Mouse (Mus musculus) forebrain, embryonic 15.5 days (tissue): ENCODE measurements around the gene Ttc30b. TPM values are rescaled to one million over a fixed set of nuclear protein-coding genes. Genes with fewer than 3 reads are reported as not detected.
A peak's percentile ranks its signal among the peaks of the same experiment; 100 is the strongest.
"Not testable (repeated sequence)": the region's sequence is repeated elsewhere in the genome, so short reads cannot be mapped to it uniquely, and the experiment has no call there.

ENCODE experiments used
- ATAC-seq: fragments of 200-750 bp; cut with Nextera tagmentation; replicated peaks from 2 replicates; pipeline ENCODE4 v1.8.0; 2017; ENCODE audit warnings: mild to moderate bottlenecking, moderate TSS enrichment, moderate library complexity
- H3K27ac ChIP-seq: fragments of 300-500 bp; sonication (generic); replicated peaks from 2 replicates; pipeline ENCODE4 v1.5.1; 2015; ENCODE audit warnings: mild to moderate bottlenecking, inconsistent platforms
- H3K27me3 ChIP-seq: fragments of 300-500 bp; sonication (generic); 2 replicates; pipeline ENCODE4 v1.6.1; 2015; ENCODE audit warnings: inconsistent platforms
- H3K36me3 ChIP-seq: fragments of 300-500 bp; sonication (generic); 2 replicates; pipeline ENCODE4 v1.6.1; 2015; ENCODE audit warnings: mild to moderate bottlenecking, inconsistent platforms
- H3K4me1 ChIP-seq: fragments of 300-500 bp; sonication (generic); 2 replicates; pipeline ENCODE4 v1.6.1; 2015; ENCODE audit warnings: inconsistent platforms
- H3K4me2 ChIP-seq: fragments of 300-500 bp; sonication (generic); replicated peaks from 2 replicates; pipeline ENCODE4 v1.6.1; 2015; ENCODE audit warnings: mild to moderate bottlenecking, inconsistent platforms
- H3K4me3 ChIP-seq: fragments of 300-500 bp; sonication (generic); 2 replicates; pipeline ENCODE4 v1.5.1; 2015; ENCODE audit warnings: mild to moderate bottlenecking, inconsistent platforms
- H3K9ac ChIP-seq: fragments of 300-500 bp; sonication (generic); replicated peaks from 2 replicates; pipeline ENCODE4 v1.6.1; 2015; ENCODE audit warnings: mild to moderate bottlenecking, inconsistent platforms
- H3K9me3 ChIP-seq: fragments of 300-500 bp; sonication (generic); 2 replicates; pipeline ENCODE4 v1.6.1; 2016; ENCODE audit warnings: inconsistent platforms
- WGBS: fragments of 180-500 bp; shearing (Covaris S2); methylation state at CpG from one replicate; pipeline ENCODE4 v1.1.7; 2015; ENCODE audit warnings: mixed read lengths; 5-methylcytosine and 5-hydroxymethylcytosine counted together
- polyA plus RNA-seq: library from polyadenylated mRNA; unstranded; fragments of >200 nt; fragmentation: Nextera tagmentation; extraction: Ambion mirVana; gene quantifications from 2 replicates; pipeline ENCODE4 v1.2.1, GENCODE M21; 2015

Gene Ttc30b
- polyA plus RNA-seq, 1 experiment from 2014 or later, result 19.3 TPM

DNA sequence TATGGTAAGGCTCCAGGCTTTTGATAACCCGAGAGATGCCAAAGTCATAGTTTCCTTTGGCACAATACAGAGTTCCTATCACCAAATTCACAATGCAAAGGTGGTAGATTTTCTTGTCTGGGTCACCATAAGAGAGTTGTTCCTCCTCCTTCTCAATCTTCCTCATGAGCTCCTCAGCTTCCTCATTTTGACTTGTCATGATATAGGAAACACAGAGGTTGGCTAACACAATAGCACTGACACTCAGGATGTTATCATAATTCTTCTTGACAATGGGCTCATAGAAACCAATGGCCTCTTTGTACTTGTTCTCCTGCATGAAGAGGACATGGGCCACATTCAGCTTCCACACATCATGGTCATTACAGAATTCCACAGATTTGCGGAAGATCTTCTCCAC is 1.7 kb downstream of the Ttc30b start:
- H3K9ac ChIP-seq, ATAC-seq, H3K4me2 ChIP-seq, H3K27ac ChIP-seq, H3K4me3 ChIP-seq, H3K9me3 ChIP-seq, H3K4me1 ChIP-seq, H3K27me3 ChIP-seq, H3K36me3 ChIP-seq: not testable (repeated sequence)
- 93% methylated on average over 2 of the region's 2 CpGs for WGBS

DNA sequence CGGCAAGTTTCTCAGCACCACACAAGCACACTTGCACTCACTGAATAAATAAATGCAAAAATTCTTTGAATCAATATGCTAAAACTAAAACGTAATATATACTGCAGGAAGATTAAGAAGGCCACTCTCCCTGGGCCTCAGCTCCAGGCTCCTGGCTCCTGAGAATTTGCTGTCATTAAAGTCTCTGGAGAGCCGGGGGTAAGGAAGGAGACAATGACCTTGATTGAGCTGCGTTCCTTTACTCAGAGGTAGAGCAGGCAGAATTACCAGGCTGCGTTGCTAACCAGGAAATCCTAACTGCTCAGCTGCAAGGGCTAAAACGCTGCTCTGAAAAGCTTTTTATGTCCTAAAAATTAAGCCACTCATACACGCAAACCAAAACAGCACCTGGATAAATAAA is 4.8 kb downstream of the Ttc30b start:
- no peak overlapping the region for H3K9ac ChIP-seq
- no peak for ATAC-seq
- no peak overlapping the region for H3K4me3 ChIP-seq
- no peaks in the 10 kb centered on the region for H3K27me3 ChIP-seq
- no peak overlapping the region for H3K4me2 ChIP-seq
- peaks cover 9% of the 10 kb centered on the region; the same call in 1 of the 2 replicates for H3K4me1 ChIP-seq
- H3K27ac ChIP-seq, result no peak overlapping the region
- H3K9me3 ChIP-seq, result no peaks in the 10 kb centered on the region
- no peaks in the 10 kb centered on the region for H3K36me3 ChIP-seq
- 53% methylated on average over 7 of the region's 7 CpGs for WGBS

DNA sequence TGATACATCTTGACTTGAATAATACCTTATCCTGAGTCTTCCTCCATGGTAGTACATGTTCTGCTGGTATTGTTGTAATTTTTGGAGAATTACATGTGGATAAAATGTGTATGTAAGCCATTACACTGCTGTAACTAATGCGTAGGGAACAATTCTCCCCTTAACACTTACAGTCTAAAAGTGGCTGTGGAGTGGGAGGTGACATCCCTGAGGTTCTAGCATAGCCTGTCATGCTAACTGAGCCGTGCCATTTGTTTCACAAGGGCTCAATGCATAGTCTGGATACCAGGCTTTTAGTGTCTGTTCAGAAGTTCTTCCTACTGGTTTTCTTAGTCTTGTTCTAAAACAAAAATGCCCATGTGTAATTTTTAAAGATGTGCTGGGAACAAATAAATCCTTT is 7.4 kb downstream of the Ttc30b start:
- Histone ChIP-seq H3K9ac (no peak overlapping the region), H3K27me3 (no peaks in the 10 kb centered on the region), H3K9me3 (no peaks in the 10 kb centered on the region), H3K4me1 (0 out of 2 replicates have a peak, but pooled peaks cover 5% of the 10 kb centered on the region), H3K27ac (no peak overlapping the region), H3K4me2 (no peak overlapping the region), H3K36me3 (no peaks in the 10 kb centered on the region), H3K4me3 (no peak overlapping the region)
- WGBS, result 92% methylated on average over 2 of the region's 2 CpGs
- no peak for ATAC-seq

DNA sequence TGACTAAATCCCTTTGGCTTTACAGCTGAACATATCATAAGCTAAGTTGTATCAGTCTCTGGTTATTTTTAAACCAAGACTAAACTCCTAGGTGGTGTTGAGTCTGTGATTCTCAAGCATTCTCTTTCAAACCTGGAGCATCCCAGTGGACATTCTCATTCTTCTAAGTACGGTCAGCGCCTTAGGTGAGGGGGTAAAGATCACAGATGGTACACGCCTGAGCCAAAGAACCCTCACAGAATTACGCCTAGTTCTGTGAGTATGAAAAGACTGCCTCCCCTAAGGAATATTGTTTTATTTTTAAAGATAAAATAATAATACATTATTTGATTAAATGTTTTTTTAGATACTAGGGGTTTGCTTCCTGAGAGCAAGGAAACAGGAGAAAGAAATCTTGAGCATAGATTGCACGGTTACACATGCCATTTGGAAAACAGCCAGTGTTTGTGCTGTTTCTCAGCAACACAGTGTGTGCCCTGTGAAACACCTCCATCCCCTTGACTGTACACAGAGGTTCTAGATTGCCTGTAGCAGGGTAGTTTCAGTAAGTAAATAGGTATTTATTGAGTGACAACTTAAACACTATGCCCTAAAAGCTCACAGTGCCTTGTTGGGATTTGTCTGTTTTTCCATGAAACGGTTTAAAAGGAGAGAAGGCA is 8.5 kb downstream of the Ttc30b start:
- Histone ChIP-seq H3K9ac (no peak overlapping the region), H3K27ac (0 out of 2 replicates have a peak overlapping the region, but pooled peaks have one; percentile 28), H3K4me3 (no peak overlapping the region), H3K4me2 (no peak overlapping the region), H3K27me3 (no peaks in the 10 kb centered on the region), H3K36me3 (no peaks in the 10 kb centered on the region), H3K9me3 (no peaks in the 10 kb centered on the region), H3K4me1 (0 out of 2 replicates have a peak, but pooled peaks cover 5% of the 10 kb centered on the region)
- no peak for ATAC-seq
- 87% methylated on average over 6 of the region's 6 CpGs for WGBS

GRCm38 (mm10) chr2:75929141-75929540 is 9.2 kb downstream of the Ttc30b start:
- Histone ChIP-seq H3K9ac (no peak overlapping the region), H3K9me3 (no peaks in the 10 kb centered on the region), H3K4me1 (peaks cover 9% of the 10 kb centered on the region; the same call in 1 of the 2 replicates), H3K4me3 (no peak overlapping the region), H3K27me3 (no peaks in the 10 kb centered on the region), H3K27ac (peak overlapping the region; percentile 62), H3K4me2 (no peak overlapping the region), H3K36me3 (no peaks in the 10 kb centered on the region)
- 76% methylated on average over 2 of the region's 2 CpGs for WGBS
- no peak for ATAC-seq

DNA sequence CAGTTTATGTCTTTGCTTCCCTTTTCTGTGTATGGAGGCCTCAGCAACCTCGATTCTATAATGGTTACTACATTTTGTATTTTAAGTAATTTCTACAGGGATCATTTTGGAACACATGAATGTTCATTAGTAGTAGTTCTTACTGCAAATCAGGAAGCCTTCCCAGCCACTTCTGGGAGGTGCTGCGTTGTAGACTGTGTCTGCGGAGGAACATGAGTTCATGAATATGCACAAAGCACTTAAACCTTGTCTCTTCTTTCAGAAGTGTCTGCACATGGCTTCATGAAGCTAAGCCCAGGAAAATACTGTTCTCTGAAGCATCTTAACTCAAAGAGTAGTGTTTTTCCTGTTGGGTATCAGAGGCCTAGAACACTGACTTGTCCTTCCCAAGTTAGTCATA is 10.4 kb downstream of the Ttc30b start:
- Histone ChIP-seq H3K9me3 (no peaks in the 10 kb centered on the region), H3K27me3 (no peaks in the 10 kb centered on the region), H3K9ac (no peak overlapping the region), H3K4me2 (no peak overlapping the region), H3K4me3 (no peak overlapping the region), H3K36me3 (no peaks in the 10 kb centered on the region), H3K27ac (no peak overlapping the region), H3K4me1 (peaks cover 12% of the 10 kb centered on the region; the same call in 1 of the 2 replicates)
- WGBS, result 80% methylated on average over 3 of the region's 3 CpGs
- ATAC-seq, result no peak

DNA sequence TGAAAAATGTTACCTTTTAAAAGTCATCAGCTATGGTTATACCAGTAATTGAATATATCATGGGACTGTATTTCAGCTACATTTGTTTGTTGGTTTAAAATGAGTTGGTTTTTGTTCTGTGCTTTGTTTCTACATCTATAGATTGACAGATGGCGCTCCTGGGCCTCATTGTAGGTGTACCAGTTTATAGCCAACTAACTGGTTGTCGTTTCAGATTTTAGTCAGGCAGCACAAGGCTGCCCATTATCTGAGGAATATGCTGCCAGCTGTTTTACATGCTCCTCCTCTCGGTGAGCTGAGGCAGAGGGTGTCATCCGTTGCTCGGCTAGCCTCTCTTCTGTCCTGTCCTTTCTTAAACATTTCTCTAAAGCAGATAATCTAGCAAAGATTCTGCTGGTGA is 12.3 kb downstream of the Ttc30b start:
- 75% methylated on average over 5 of the region's 5 CpGs for WGBS
- peaks cover 12% of the 10 kb centered on the region; the same call in 1 of the 2 replicates for H3K4me1 ChIP-seq

GRCm38 (mm10) chr2:75923807-75924340 is 14.5 kb downstream of the Ttc30b start:
- ATAC-seq, result no peak
- Histone ChIP-seq H3K27me3 (no peaks in the 10 kb centered on the region), H3K36me3 (no peaks in the 10 kb centered on the region), H3K27ac (no peak overlapping the region), H3K4me2 (no peak overlapping the region), H3K9ac (no peak overlapping the region), H3K9me3 (no peaks in the 10 kb centered on the region), H3K4me1 (peaks cover 8% of the 10 kb centered on the region; the same call in 1 of the 2 replicates), H3K4me3 (no peak overlapping the region)
- WGBS, result 76% methylated on average over 4 of the region's 4 CpGs

More for the DNA sequence above, 12.3 kb downstream of the Ttc30b start:
- Histone ChIP-seq H3K27ac (no peak overlapping the region), H3K9ac (no peak overlapping the region), H3K36me3 (no peaks in the 10 kb centered on the region), H3K4me2 (no peak overlapping the region), H3K4me3 (no peak overlapping the region), H3K9me3 (no peaks in the 10 kb centered on the region), H3K27me3 (no peaks in the 10 kb centered on the region)
- no peak for ATAC-seq

GRCm38 (mm10) chr2:75915040-75915439 is 23.3 kb downstream of the Ttc30b start:
- Histone ChIP-seq H3K4me3 (no peak overlapping the region), H3K27ac (no peak overlapping the region), H3K36me3 (peaks cover 3% of the 10 kb centered on the region), H3K4me2 (no peak overlapping the region), H3K9ac (no peak overlapping the region), H3K27me3 (no peaks in the 10 kb centered on the region), H3K4me1 (no peaks in the 10 kb centered on the region), H3K9me3 (no peaks in the 10 kb centered on the region)
- ATAC-seq, result no peak
- WGBS, result 89% methylated on average over 3 of the region's 3 CpGs

DNA sequence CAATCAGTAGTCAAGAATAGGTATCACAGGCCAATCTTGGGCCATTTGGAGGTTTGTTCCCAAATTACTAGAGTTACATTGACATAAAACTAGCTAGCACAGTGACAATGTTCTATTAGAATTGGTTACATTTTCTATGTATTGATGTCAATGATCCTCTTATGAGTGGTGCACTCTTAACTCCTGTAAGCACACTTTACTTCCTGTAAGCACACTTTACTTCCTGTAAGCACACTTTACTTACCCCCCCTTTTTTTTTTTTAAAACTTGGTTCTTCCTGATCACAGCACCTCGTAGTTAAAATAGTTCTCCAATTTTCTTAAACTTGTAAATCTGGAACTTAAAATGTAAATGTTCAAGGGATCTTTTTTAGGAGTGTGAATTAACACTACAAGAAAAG is 31.2 kb downstream of the Ttc30b start:
- no peaks in the 10 kb centered on the region for H3K9me3 ChIP-seq
- no peaks in the 10 kb centered on the region for H3K4me1 ChIP-seq
- no peak for ATAC-seq
- no peak overlapping the region for H3K27ac ChIP-seq
- no peak overlapping the region for H3K9ac ChIP-seq
- WGBS, result 70% methylated on average over 1 of the region's 1 CpGs
- H3K27me3 ChIP-seq, result no peaks in the 10 kb centered on the region
- no peak overlapping the region for H3K4me2 ChIP-seq
- H3K4me3 ChIP-seq, result no peak overlapping the region
- H3K36me3 ChIP-seq, result peaks cover 8% of the 10 kb centered on the region

GRCm38 (mm10) chr2:75901869-75902268 is 36.5 kb downstream of the Ttc30b start:
- no peak overlapping the region for H3K27ac ChIP-seq
- no peaks in the 10 kb centered on the region for H3K4me1 ChIP-seq
- ATAC-seq, result no peak
- no peaks in the 10 kb centered on the region for H3K27me3 ChIP-seq
- H3K9me3 ChIP-seq, result no peaks in the 10 kb centered on the region
- H3K4me2 ChIP-seq, result no peak overlapping the region
- peaks cover 10% of the 10 kb centered on the region; the same call in 1 of the 2 replicates for H3K36me3 ChIP-seq
- no peak overlapping the region for H3K9ac ChIP-seq
- H3K4me3 ChIP-seq, result no peak overlapping the region
- WGBS, result 91% methylated on average over 9 of the region's 9 CpGs

- H3K4me2 ChIP-seq, result no peak overlapping the region
- no peak overlapping the region for H3K4me3 ChIP-seq
- no peak overlapping the region for H3K27ac ChIP-seq
- no peaks in the 10 kb centered on the region for H3K27me3 ChIP-seq
- 98% methylated on average over 1 of the region's 1 CpGs for WGBS
- H3K9ac ChIP-seq, result no peak overlapping the region
- no peaks in the 10 kb centered on the region for H3K9me3 ChIP-seq
- no peaks in the 10 kb centered on the region for H3K4me1 ChIP-seq
- peaks cover 10% of the 10 kb centered on the region; the same call in 1 of the 2 replicates for H3K36me3 ChIP-seq
- no peak for ATAC-seq
Measured at GRCm38 (mm10) chr2:75900281-75900680, 38.1 kb downstream of the Ttc30b start.
